Mouse (Mus musculus) urinary bladder, postnatal 10 days (tissue): ENCODE measurements around the gene Tyro3.

ENCODE experiments used
- DNase-seq: peaks from one replicate; pipeline ENCODE4 v3.0.0; 2022; ENCODE audit warnings: low spot score

Gene Tyro3

GRCm38 (mm10) chr2:119797279-119797783, at the start of gene Tyro3:
TSS of gene Tyro3 (plus strand) at chr2:119797733.
- no peak for DNase-seq

GRCm38 (mm10) chr2:119749260-119749659, 48.3 kb upstream of the Tyro3 start:
- DNase-seq = no peak

- DNase-seq = no peak
Measured at GRCm38 (mm10) chr2:119757601-119758100, 39.9 kb upstream of the Tyro3 start.

- DNase-seq = no peak
Measured at GRCm38 (mm10) chr2:119758101-119758843, 39.3 kb upstream of the Tyro3 start.

GRCm38 (mm10) chr2:119758844-119759835, 38.4 kb upstream of the Tyro3 start:
- DNase-seq = no peak

- no peak for DNase-seq
Measured at GRCm38 (mm10) chr2:119760251-119760650, 37.3 kb upstream of the Tyro3 start, which contains the start of gene Ltk. TSS of gene Ltk (minus strand) at chr2:119760431.

- DNase-seq = no peak
Measured at GRCm38 (mm10) chr2:119762276-119762675, 35.3 kb upstream of the Tyro3 start.

GRCm38 (mm10) chr2:119763924-119764323, 33.6 kb upstream of the Tyro3 start:
- no peak for DNase-seq

GRCm38 (mm10) chr2:119767246-119767645, 30.3 kb upstream of the Tyro3 start:
- no peak for DNase-seq

- no peak for DNase-seq
Measured at GRCm38 (mm10) chr2:119787206-119787883, 10.2 kb upstream of the Tyro3 start, which contains the start of gene Rpap1. TSS of gene Rpap1 (minus strand) at chr2:119787537.

GRCm38 (mm10) chr2:119789996-119790395, 7.5 kb upstream of the Tyro3 start:
- DNase-seq = no peak

GRCm38 (mm10) chr2:119798246-119798927, 854 bp downstream of the Tyro3 start:
- DNase-seq = no peak

GRCm38 (mm10) chr2:119799181-119799960, 1.8 kb downstream of the Tyro3 start:
- no peak for DNase-seq

- no peak for DNase-seq
Measured at GRCm38 (mm10) chr2:119799961-119800550, 2.5 kb downstream of the Tyro3 start.

- DNase-seq = no peak
Measured at GRCm38 (mm10) chr2:119800876-119801846, 3.6 kb downstream of the Tyro3 start.

GRCm38 (mm10) chr2:119802767-119803617, 5.5 kb downstream of the Tyro3 start:
- DNase-seq = no peak

GRCm38 (mm10) chr2:119803618-119804274, 6.2 kb downstream of the Tyro3 start:
- no peak for DNase-seq
